Mouse (Mus musculus) layer of hippocampus, adult 11-12 months (tissue): ENCODE data around the gene Psmc3.
"Not testable (repeated sequence)": the region's sequence is repeated elsewhere in the genome, so short reads cannot be mapped to it uniquely, and the experiment has no call there.

Experiments used
- DNase-seq: peaks from one replicate; pipeline ENCODE4 v3.0.0; 2022; ENCODE audit warnings: low spot score

Gene Psmc3

GRCm38 (mm10) chr2:91081775-91082695 lies 28.2 kb downstream of the Psmc3 start, which contains the start of gene Spi1:
TSS of gene Spi1 (plus strand) at chr2:91082390.
- no peak for DNase-seq

GRCm38 (mm10) chr2:91082844-91083243 lies 29.0 kb downstream of the Psmc3 start:
- DNase-seq: peak; percentile 59

GRCm38 (mm10) chr2:91083366-91083940 lies 29.6 kb downstream of the Psmc3 start:
- DNase-seq: no peak

- DNase-seq: no peak
Measured at GRCm38 (mm10) chr2:91084179-91084820, 30.5 kb downstream of the Psmc3 start.

GRCm38 (mm10) chr2:91085494-91086391 lies 31.9 kb downstream of the Psmc3 start:
- no peak for DNase-seq

GRCm38 (mm10) chr2:91086392-91087237 lies 32.8 kb downstream of the Psmc3 start:
- no peak for DNase-seq

GRCm38 (mm10) chr2:91087453-91087852 lies 33.6 kb downstream of the Psmc3 start:
- no peak for DNase-seq

GRCm38 (mm10) chr2:91088987-91089386 lies 35.2 kb downstream of the Psmc3 start:
- DNase-seq: no peak

GRCm38 (mm10) chr2:91090208-91090607 lies 36.4 kb downstream of the Psmc3 start:
- DNase-seq: no peak

- no peak for DNase-seq
Measured at GRCm38 (mm10) chr2:91090827-91091226, 37.0 kb downstream of the Psmc3 start.

GRCm38 (mm10) chr2:91096524-91096923 lies 42.7 kb downstream of the Psmc3 start:
- DNase-seq: peak; percentile 62

- DNase-seq: no peak
Measured at GRCm38 (mm10) chr2:91097015-91097414, 43.2 kb downstream of the Psmc3 start.

- no peak for DNase-seq
Measured at GRCm38 (mm10) chr2:91098156-91098555, 44.3 kb downstream of the Psmc3 start.

- DNase-seq: peak; percentile 92
Measured at GRCm38 (mm10) chr2:91101124-91101740, 47.4 kb downstream of the Psmc3 start.

- no peak for DNase-seq
Measured at GRCm38 (mm10) chr2:91108156-91108555, 54.3 kb downstream of the Psmc3 start.

GRCm38 (mm10) chr2:91109241-91109640 lies 55.4 kb downstream of the Psmc3 start:
- DNase-seq: no peak

- no peak for DNase-seq
Measured at GRCm38 (mm10) chr2:91109807-91110385, 56.1 kb downstream of the Psmc3 start.

GRCm38 (mm10) chr2:91110429-91110828 lies 56.6 kb downstream of the Psmc3 start:
- DNase-seq: no peak

GRCm38 (mm10) chr2:91111832-91112231 lies 58.0 kb downstream of the Psmc3 start:
- DNase-seq: not testable (repeated sequence)

GRCm38 (mm10) chr2:91112491-91112890 lies 58.7 kb downstream of the Psmc3 start:
- DNase-seq: no peak
